Mouse (Mus musculus) cortical plate, adult 2 months (tissue): ENCODE data around the gene H2-T22.

Experiments used
- CTCF ChIP-seq: fragments of 200-500 bp; IDR thresholded peaks from 2 replicates; pipeline ENCODE4 v1.5.1; 2011; ENCODE audit warnings: mild to moderate bottlenecking, control low read depth, low read length; ENCODE audit not compliant: insufficient read depth; ENCODE audit errors: extremely low read depth
- POLR2A ChIP-seq: fragments of 200-500 bp; IDR thresholded peaks from 2 replicates; pipeline ENCODE4 v1.6.1; 2011; ENCODE audit warnings: mild to moderate bottlenecking, low read length, control low read depth; ENCODE audit not compliant: insufficient read depth; ENCODE audit errors: extremely low read depth

DNA sequence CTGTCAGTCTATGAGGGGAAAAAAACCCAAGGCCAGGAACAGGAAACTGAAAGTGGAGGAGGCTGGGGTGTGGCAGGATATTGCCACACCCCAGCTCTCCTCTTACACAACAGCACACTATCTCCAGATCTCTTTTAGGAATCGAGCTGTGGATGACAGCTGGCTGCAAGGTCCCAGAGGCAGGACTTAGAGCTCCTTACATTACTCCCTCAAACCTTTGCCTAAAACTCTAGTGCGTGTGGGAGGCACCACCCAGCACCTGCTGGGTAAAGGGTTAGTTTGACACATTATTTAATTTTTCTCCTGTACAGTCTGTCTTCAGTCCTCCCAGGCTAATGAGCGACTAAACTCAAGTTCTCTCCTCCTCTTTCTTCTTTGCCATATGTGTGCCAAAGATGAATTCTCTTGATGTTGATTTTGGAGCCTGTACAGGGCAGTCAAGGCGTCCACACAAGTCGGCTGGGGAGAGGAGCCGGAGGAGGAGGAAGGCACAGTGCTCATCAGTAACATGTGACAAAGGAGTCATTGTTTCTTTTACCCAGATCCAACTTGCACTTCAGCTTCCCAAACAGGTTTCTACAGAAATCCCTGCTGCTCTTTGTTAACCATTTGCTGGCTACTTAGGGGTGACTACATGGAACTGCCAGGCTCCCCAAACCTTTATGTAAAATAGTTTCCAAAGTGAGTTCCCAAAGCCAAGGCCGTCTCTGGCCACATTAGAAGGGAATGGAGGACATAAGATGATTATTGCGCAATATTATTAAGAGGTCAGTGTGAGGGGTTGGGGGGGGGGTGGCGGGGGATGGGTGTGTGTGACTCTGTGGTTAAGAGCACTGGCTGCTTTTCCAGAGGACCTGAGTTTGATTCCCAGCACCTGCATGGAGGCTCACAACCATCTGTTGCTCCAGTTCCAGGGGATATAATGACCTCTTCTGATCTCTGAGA lies 18.6 kb downstream of the H2-T22 start:
- no peak for TF ChIP-seq POLR2A
- no peak for TF ChIP-seq CTCF
